Mouse (Mus musculus) limb, embryonic 14.5 days (tissue): ENCODE data around the gene Aim2. TPM values are rescaled to one million over a fixed set of nuclear protein-coding genes. Genes with fewer than 3 reads are reported as not detected.

Source experiments
- ATAC-seq: fragments of 200-750 bp; cut with Nextera tagmentation; 2 replicates; pipeline ENCODE4 v1.8.0; 2017; ENCODE audit warnings: low read depth, moderate number of reproducible peaks, moderate TSS enrichment; ENCODE audit not compliant: low FRiP score
- DNase-seq: peaks from one replicate; pipeline ENCODE4 v3.0.0-alpha.2; 2015; ENCODE audit warnings: low spot score
- H3K27ac ChIP-seq: fragments of 300-500 bp; sonication (generic); replicated peaks from 2 replicates; pipeline ENCODE4 v1.5.1; 2014; ENCODE audit warnings: low read depth, mild to moderate bottlenecking, low read length, moderate library complexity, mixed read lengths
- H3K27me3 ChIP-seq: fragments of 300-500 bp; sonication (generic); 2 replicates; pipeline ENCODE4 v1.6.1; 2014; ENCODE audit warnings: low read length, mixed read lengths; ENCODE audit not compliant: control insufficient read depth, insufficient read depth
- H3K36me3 ChIP-seq: fragments of 300-500 bp; sonication (generic); 2 replicates; pipeline ENCODE4 v1.6.1; 2014; ENCODE audit warnings: mild to moderate bottlenecking, low read length, moderate library complexity, mixed read lengths; ENCODE audit not compliant: control insufficient read depth, insufficient read depth
- H3K4me1 ChIP-seq: fragments of 300-500 bp; sonication (generic); 2 replicates; pipeline ENCODE4 v1.6.1; 2014; ENCODE audit warnings: antibody characterized with exemption, low read length, mixed read lengths; ENCODE audit not compliant: control insufficient read depth, insufficient read depth
- H3K4me2 ChIP-seq: fragments of 300-500 bp; sonication (generic); replicated peaks from 2 replicates; pipeline ENCODE4 v1.6.1; 2014; ENCODE audit warnings: low read depth, mild to moderate bottlenecking, low read length, moderate library complexity; ENCODE audit not compliant: severe bottlenecking
- H3K4me3 ChIP-seq: fragments of 300-500 bp; sonication (generic); replicated peaks from 2 replicates; pipeline ENCODE4 v1.5.1; 2014; ENCODE audit warnings: low read length
- H3K9ac ChIP-seq: fragments of 300-500 bp; sonication (generic); 2 replicates; pipeline ENCODE4 v1.6.1; 2014; ENCODE audit warnings: mild to moderate bottlenecking, low read depth, low read length, moderate library complexity; ENCODE audit not compliant: severe bottlenecking
- H3K9me3 ChIP-seq: fragments of 300-500 bp; sonication (generic); 2 replicates; pipeline ENCODE4 v1.6.1; 2016; ENCODE audit warnings: low read length; ENCODE audit not compliant: control insufficient read depth
- POLR2A ChIP-seq: fragments of 200-500 bp; IDR thresholded peaks from 2 replicates; pipeline ENCODE4 v1.8.0; 2012; ENCODE audit warnings: inconsistent platforms, mild to moderate bottlenecking, moderate library complexity, borderline replicate concordance; ENCODE audit not compliant: insufficient read depth, insufficient read length; ENCODE audit errors: extremely low read depth
- WGBS: fragments of 180-500 bp; shearing (Covaris S2); extraction: QIAGEN DNeasy Blood & Tissue Kit; methylation state at CpG from one replicate; pipeline ENCODE4 v1.1.7; 2014; 5-methylcytosine and 5-hydroxymethylcytosine counted together
- polyA plus RNA-seq, 2 experiments: library from polyadenylated mRNA; depleted of rRNA in 1 of 2; stranded (reverse) in 1 of 2; unstranded in 1 of 2; fragments of >200 nt; fragmentation: Nextera tagmentation in 1 of 2; extraction: Ambion mirVana in 1 of 2; gene quantifications; 2 replicates each; pipeline versions ENCODE4 v1.2.1 to v1.2.3; 2012 to 2014

The Aim2 gene
- polyA plus RNA-seq, 2 experiments, result 0.80 to 1.1 TPM

DNA sequence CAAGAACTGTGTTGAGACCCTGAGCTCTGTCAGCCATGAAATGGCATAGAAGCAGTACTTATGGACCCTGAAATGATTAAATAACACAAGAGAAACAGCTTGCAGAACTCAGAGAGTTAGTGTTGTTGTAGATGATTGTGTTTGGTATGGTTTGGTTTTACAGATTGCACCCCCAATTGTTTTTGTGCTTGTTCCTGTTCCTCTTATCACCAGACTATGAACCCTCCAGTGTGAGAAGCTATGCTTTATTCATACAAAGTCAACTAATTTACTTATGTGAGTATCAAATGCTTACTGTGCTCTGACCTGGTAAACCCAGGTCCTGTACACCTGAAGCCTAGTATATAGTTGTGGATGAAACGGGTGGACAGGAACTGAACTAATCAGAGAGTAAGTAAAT lies 24.1 kb upstream of the Aim2 start:
- 74% methylated on average over 1 of the region's 1 CpGs for WGBS
- Histone ChIP-seq H3K9me3 (no peaks in the 10 kb centered on the region), H3K9ac (no peak overlapping the region), H3K4me3 (no peak overlapping the region), H3K36me3 (no peaks in the 10 kb centered on the region), H3K4me2 (no peak overlapping the region), H3K27me3 (no peaks in the 10 kb centered on the region), H3K4me1 (no peaks in the 10 kb centered on the region), H3K27ac (no peak overlapping the region)
- ATAC-seq, result no peak
- no peak for DNase-seq
- TF ChIP-seq POLR2A, result no peak

- TF ChIP-seq POLR2A, result no peak
- no peaks in the 10 kb centered on the region for H3K9me3 ChIP-seq
- H3K36me3 ChIP-seq, result no peaks in the 10 kb centered on the region
- H3K4me2 ChIP-seq, result no peak overlapping the region
- no peak overlapping the region for H3K27ac ChIP-seq
- ATAC-seq, result no peak
- 54% methylated on average over 8 of the region's 8 CpGs for WGBS
- H3K4me1 ChIP-seq, result no peaks in the 10 kb centered on the region
- no peaks in the 10 kb centered on the region for H3K27me3 ChIP-seq
- DNase-seq, result no peak
- H3K4me3 ChIP-seq, result no peak overlapping the region
- no peak overlapping the region for H3K9ac ChIP-seq
Observed at GRCm38 (mm10) chr1:173328446-173328845, 22.2 kb upstream of the Aim2 start.

DNA sequence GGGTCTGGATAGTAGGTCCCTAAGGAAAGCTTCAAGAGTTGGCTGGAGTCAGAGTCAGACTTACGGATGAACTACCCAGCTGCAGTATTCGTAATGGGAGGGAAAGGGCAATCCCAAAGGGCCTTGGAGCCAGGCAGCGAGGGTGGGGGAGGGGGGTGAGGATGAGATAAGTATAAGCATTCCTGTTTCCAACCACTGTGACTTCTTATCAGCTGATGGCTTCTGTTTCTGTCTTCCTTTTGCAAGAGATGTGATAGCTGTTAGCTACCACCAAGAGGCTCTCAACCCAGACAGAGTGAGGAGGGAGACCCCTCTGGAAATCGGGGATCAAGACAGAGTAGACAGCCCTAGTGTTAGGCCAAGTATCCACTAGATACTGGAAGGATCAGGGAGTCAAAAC lies 21.5 kb upstream of the Aim2 start:
- no peak for TF ChIP-seq POLR2A
- H3K9me3 ChIP-seq, result no peaks in the 10 kb centered on the region
- 53% methylated on average over 4 of the region's 4 CpGs for WGBS
- H3K4me1 ChIP-seq, result no peaks in the 10 kb centered on the region
- H3K9ac ChIP-seq, result no peak overlapping the region
- H3K4me3 ChIP-seq, result no peak overlapping the region
- H3K27me3 ChIP-seq, result no peaks in the 10 kb centered on the region
- H3K27ac ChIP-seq, result no peak overlapping the region
- no peak overlapping the region for H3K4me2 ChIP-seq
- no peaks in the 10 kb centered on the region for H3K36me3 ChIP-seq
- no peak for DNase-seq
- ATAC-seq, result no peak

DNA sequence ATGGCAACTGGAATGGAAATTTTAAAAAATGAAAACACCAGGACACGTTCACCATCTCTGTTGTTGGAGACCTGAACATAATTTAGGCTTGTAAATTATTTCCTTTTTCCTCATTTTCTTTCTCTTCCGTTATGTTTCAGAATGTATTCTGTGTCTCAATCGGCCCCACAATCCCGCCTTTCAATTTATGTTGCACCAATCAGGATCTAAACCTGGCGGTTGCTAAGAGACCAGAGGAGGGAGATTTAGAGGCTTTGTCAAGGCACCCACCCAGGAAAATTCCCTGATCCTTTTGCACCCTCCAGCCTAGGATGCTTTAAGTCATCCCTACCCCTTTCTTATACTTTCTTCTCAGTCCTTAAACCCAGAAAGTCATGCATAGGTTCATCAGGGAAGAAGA lies 20.9 kb upstream of the Aim2 start:
- H3K4me3 ChIP-seq, result no peak overlapping the region
- TF ChIP-seq POLR2A, result no peak
- ATAC-seq (no peak), DNase-seq (no peak)
- no peak overlapping the region for H3K27ac ChIP-seq
- H3K27me3 ChIP-seq, result no peaks in the 10 kb centered on the region
- no peaks in the 10 kb centered on the region for H3K4me1 ChIP-seq
- H3K9me3 ChIP-seq, result no peaks in the 10 kb centered on the region
- WGBS, result 74% methylated on average over 5 of the region's 5 CpGs
- H3K9ac ChIP-seq, result no peak overlapping the region
- H3K4me2 ChIP-seq, result no peak overlapping the region
- no peaks in the 10 kb centered on the region for H3K36me3 ChIP-seq

DNA sequence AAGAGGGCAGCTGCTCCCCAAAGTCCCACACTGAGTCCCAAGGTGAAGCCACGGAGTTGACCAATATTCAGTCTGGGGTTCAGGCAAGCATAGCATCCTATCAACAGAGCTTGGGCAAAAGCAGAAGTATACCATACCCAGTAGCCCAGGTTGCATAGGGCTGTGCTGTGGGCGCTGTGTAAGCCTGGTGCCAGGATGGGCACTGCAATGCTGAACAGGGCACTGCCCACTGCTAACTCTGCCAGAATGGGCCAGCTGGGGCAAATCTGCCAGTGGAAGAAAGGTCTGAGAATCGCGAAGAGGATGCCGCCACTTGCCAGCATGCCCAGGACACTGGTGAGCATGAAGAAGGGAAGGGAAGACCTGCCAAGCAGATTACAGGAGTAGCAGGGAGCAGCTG lies 18.3 kb upstream of the Aim2 start:
- H3K9me3 ChIP-seq, result no peaks in the 10 kb centered on the region
- 89% methylated on average over 5 of the region's 5 CpGs for WGBS
- no peaks in the 10 kb centered on the region for H3K4me1 ChIP-seq
- H3K27ac ChIP-seq, result no peak overlapping the region
- ATAC-seq (no peak), DNase-seq (no peak)
- no peak for TF ChIP-seq POLR2A
- no peak overlapping the region for H3K9ac ChIP-seq
- no peak overlapping the region for H3K4me2 ChIP-seq
- no peaks in the 10 kb centered on the region for H3K36me3 ChIP-seq
- H3K27me3 ChIP-seq, result no peaks in the 10 kb centered on the region
- H3K4me3 ChIP-seq, result no peak overlapping the region

DNA sequence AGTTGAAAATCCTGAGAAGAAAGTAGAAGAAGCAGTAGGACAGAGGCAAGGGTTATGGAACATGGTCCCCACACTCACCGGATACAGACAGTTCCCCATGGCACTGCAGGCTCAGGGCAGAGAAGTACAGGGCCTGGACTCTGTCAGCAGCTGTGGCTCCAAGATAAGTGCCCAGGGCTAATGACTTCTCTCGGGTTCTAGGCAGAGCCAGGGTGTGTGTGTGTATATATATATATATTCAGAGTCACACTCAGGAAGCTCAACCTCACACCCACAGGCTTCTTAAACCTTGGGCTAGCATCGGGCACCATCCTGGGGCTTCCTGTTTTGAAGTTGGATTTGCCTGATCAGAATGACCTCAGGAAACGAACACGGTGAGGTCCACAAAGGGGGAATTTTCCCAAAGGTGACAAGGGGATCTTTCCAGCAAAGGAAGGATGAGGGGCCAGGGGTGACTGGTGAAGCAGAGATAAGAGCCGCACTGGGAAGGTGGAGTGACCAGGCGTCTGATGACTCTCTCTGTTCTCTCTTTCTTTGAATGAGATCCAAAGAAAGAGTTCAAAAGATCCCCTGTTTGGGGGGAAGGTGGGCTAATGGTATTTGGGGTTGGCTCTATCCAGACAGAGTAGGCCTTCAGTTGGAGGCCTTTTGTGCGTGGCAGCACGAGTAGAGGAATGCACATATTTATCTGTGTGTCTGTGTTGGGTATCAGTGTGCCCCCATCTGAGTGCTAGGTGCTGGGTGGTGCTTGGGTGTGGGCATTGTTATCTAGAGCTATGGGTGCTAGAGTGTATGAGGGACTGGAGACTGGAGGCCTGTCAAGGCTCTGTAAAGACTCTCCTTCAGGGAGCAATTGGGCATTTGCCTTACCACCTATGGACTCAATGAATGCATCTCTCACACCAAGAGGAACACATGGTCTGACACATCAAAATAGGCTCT lies 17.1 kb upstream of the Aim2 start, which contains the start of gene Ackr1:
Gene Ackr1 (minus strand): TSS at position 439 of the 942 bp plus-strand sequence.
- Histone ChIP-seq H3K4me2 (no peak within 1 kb of the TSS), H3K27me3 (no peaks in the 10 kb centered on the region), H3K4me3 (no peak within 1 kb of the TSS), H3K9me3 (no peaks in the 10 kb centered on the region), H3K9ac (no peak within 1 kb of the TSS), H3K4me1 (no peaks in the 10 kb centered on the region), H3K27ac (no peak within 1 kb of the TSS), H3K36me3 (no peaks in the 10 kb centered on the region)
- no peak for TF ChIP-seq POLR2A
- DNase-seq (no peak), ATAC-seq (no peak)
- WGBS, result 63% methylated on average over 9 of the region's 9 CpGs
